Mouse (Mus musculus) heart, embryonic 14.5 days (tissue): Measurements from ENCODE around the gene Eepd1. TPM values are rescaled to one million over a fixed set of nuclear protein-coding genes. Genes with fewer than 3 reads are reported as not detected.
A peak's percentile ranks its signal among the peaks of the same experiment; 100 is the strongest.

Experiments used
- ATAC-seq: fragments of 200-750 bp; cut with Nextera tagmentation; 2 replicates; pipeline ENCODE4 v1.8.0; 2017; ENCODE audit warnings: low read depth, moderate TSS enrichment; ENCODE audit not compliant: insufficient number of reproducible peaks, insufficient read depth, low FRiP score
- H3K27ac ChIP-seq, 2 experiments: fragments of 200-500 bp in 1 of 2; fragments of 300-500 bp in 1 of 2; sonication (generic) in 1 of 2; replicated peaks in 1 of 2; 2 replicates each; pipeline ENCODE4 v1.5.1; 2012 to 2014; ENCODE audit warnings: low read depth in 2 of 2, low read length in 2 of 2, control low read depth in 1 of 2, mild to moderate bottlenecking in 1 of 2, mixed read lengths in 1 of 2; ENCODE audit not compliant: control insufficient read depth in 1 of 2, insufficient read depth in 1 of 2
- H3K27me3 ChIP-seq: fragments of 300-500 bp; sonication (generic); 2 replicates; pipeline ENCODE4 v1.6.1; 2014; ENCODE audit warnings: mild to moderate bottlenecking, low read length, control low read depth; ENCODE audit not compliant: control insufficient read depth, insufficient read depth
- H3K36me3 ChIP-seq: fragments of 300-500 bp; sonication (generic); 2 replicates; pipeline ENCODE4 v1.6.1; 2014; ENCODE audit warnings: mild to moderate bottlenecking, control low read depth, low read length, mixed read lengths; ENCODE audit not compliant: control insufficient read depth, insufficient read depth
- H3K4me1 ChIP-seq, 2 experiments: fragments of 200-500 bp in 1 of 2; fragments of 300-500 bp in 1 of 2; sonication (generic) in 1 of 2; 2 replicates each; pipeline ENCODE4 v1.6.1; 2012 to 2014; ENCODE audit warnings: low read length in 2 of 2, control low read depth in 1 of 2, mixed read lengths in 1 of 2; ENCODE audit not compliant: control insufficient read depth in 2 of 2, insufficient read depth in 2 of 2
- H3K4me2 ChIP-seq: fragments of 300-500 bp; sonication (generic); 2 replicates; pipeline ENCODE4 v1.6.1; 2014; ENCODE audit warnings: mild to moderate bottlenecking, low read length
- H3K4me3 ChIP-seq, 2 experiments: fragments of 200-500 bp in 1 of 2; fragments of 300-500 bp in 1 of 2; sonication (generic) in 1 of 2; 2 replicates each; pipeline ENCODE4 v1.5.1; 2012 to 2014; ENCODE audit warnings: low read length in 2 of 2, mild to moderate bottlenecking in 2 of 2, control low read depth in 1 of 2, low read depth in 1 of 2, moderate library complexity in 1 of 2; ENCODE audit not compliant: control insufficient read depth in 1 of 2, insufficient read depth in 1 of 2
- H3K9ac ChIP-seq: fragments of 300-500 bp; sonication (generic); 2 replicates; pipeline ENCODE4 v1.6.1; 2014; ENCODE audit warnings: mild to moderate bottlenecking, low read length
- H3K9me3 ChIP-seq: fragments of 300-500 bp; sonication (generic); 2 replicates; pipeline ENCODE4 v1.6.1; 2016; ENCODE audit warnings: low read length, control low read depth; ENCODE audit not compliant: control insufficient read depth
- WGBS: fragments of 180-500 bp; shearing (Covaris S2); extraction: QIAGEN DNeasy Blood & Tissue Kit; methylation state at CpG from one replicate; pipeline ENCODE4 v1.1.7; 2014; 5-methylcytosine and 5-hydroxymethylcytosine counted together
- polyA plus RNA-seq: library from polyadenylated mRNA; unstranded; fragments of >200 nt; fragmentation: Nextera tagmentation; extraction: Ambion mirVana; gene quantifications from 2 replicates; pipeline ENCODE4 v1.2.1, GENCODE M21; 2014

Gene Eepd1
- polyA plus RNA-seq, 1 experiment from 2014 or later = 20.8 TPM

GRCm38 (mm10) chr9:25567071-25567470 lies 85.7 kb downstream of the Eepd1 start:
- H3K27ac ChIP-seq = peak overlapping the region in 1 of 2 experiments; percentile 38; a peak in 2 of 4 replicates
- H3K36me3 ChIP-seq = no peaks in the 10 kb centered on the region
- 0 out of 2 replicates have a peak, but pooled peaks cover 5% of the 10 kb centered on the region for H3K9me3 ChIP-seq
- H3K4me2 ChIP-seq = no peak overlapping the region
- no peak overlapping the region for H3K4me3 ChIP-seq
- no peak for ATAC-seq
- no peaks in the 10 kb centered on the region for H3K27me3 ChIP-seq
- WGBS = 34% methylated on average over 5 of the region's 5 CpGs
- peaks cover 12 to 54% of the 10 kb centered on the region in 2 experiments for H3K4me1 ChIP-seq
- peak overlapping the region; percentile 31; the same call in 1 of the 2 replicates for H3K9ac ChIP-seq

- Histone ChIP-seq H3K9me3 (no peaks in the 10 kb centered on the region), H3K4me1 (peaks cover 14 to 60% of the 10 kb centered on the region in 2 experiments), H3K4me2 (no peak overlapping the region), H3K36me3 (no peaks in the 10 kb centered on the region), H3K4me3 (no peak overlapping the region), H3K27ac (no peak overlapping the region), H3K9ac (no peak overlapping the region), H3K27me3 (no peaks in the 10 kb centered on the region)
- WGBS = 72% methylated on average over 3 of the region's 3 CpGs
- no peak for ATAC-seq
Observed at GRCm38 (mm10) chr9:25568783-25569182, 87.4 kb downstream of the Eepd1 start.

- WGBS = 88% methylated on average over 7 of the region's 7 CpGs
- Histone ChIP-seq H3K27ac (0 out of 4 replicates have a peak overlapping the region, but pooled peaks have one; percentile 0 to 19), H3K9ac (no peak overlapping the region), H3K4me3 (no peak overlapping the region), H3K4me2 (no peak overlapping the region), H3K9me3 (no peaks in the 10 kb centered on the region), H3K36me3 (no peaks in the 10 kb centered on the region), H3K27me3 (no peaks in the 10 kb centered on the region), H3K4me1 (peaks cover 17 to 55% of the 10 kb centered on the region in 2 experiments)
- ATAC-seq = no peak
Observed at GRCm38 (mm10) chr9:25570011-25570410, 88.7 kb downstream of the Eepd1 start.

GRCm38 (mm10) chr9:25570436-25570835 lies 89.1 kb downstream of the Eepd1 start:
- no peak for ATAC-seq
- WGBS = 55% methylated on average over 9 of the region's 9 CpGs
- Histone ChIP-seq H3K36me3 (no peaks in the 10 kb centered on the region), H3K4me1 (peaks cover 17 to 51% of the 10 kb centered on the region in 2 experiments), H3K27me3 (no peaks in the 10 kb centered on the region), H3K9me3 (no peaks in the 10 kb centered on the region), H3K4me3 (no peak overlapping the region), H3K27ac (0 out of 4 replicates have a peak overlapping the region, but pooled peaks have one; percentile 0 to 19), H3K4me2 (no peak overlapping the region), H3K9ac (0 out of 2 replicates have a peak overlapping the region, but pooled peaks have one; percentile 11)

GRCm38 (mm10) chr9:25571381-25571780 lies 90.0 kb downstream of the Eepd1 start:
- H3K9ac ChIP-seq = no peak overlapping the region
- WGBS = 36% methylated on average over 2 of the region's 2 CpGs
- no peak overlapping the region for H3K4me2 ChIP-seq
- H3K27ac ChIP-seq = peak overlapping the region; percentile 8 to 31; a peak in 2 of 4 replicates
- H3K4me1 ChIP-seq = peaks cover 17 to 46% of the 10 kb centered on the region in 2 experiments
- H3K36me3 ChIP-seq = no peaks in the 10 kb centered on the region
- no peak for ATAC-seq
- H3K4me3 ChIP-seq = no peak overlapping the region
- H3K9me3 ChIP-seq = no peaks in the 10 kb centered on the region
- H3K27me3 ChIP-seq = no peaks in the 10 kb centered on the region

- Histone ChIP-seq H3K4me2 (no peak overlapping the region), H3K9ac (no peak overlapping the region), H3K4me3 (no peak overlapping the region), H3K27ac (no peak overlapping the region), H3K27me3 (no peaks in the 10 kb centered on the region), H3K36me3 (no peaks in the 10 kb centered on the region), H3K9me3 (no peaks in the 10 kb centered on the region), H3K4me1 (peaks cover 15 to 38% of the 10 kb centered on the region in 2 experiments)
- WGBS = 41% methylated on average over 7 of the region's 7 CpGs
- ATAC-seq = no peak
Observed at GRCm38 (mm10) chr9:25573753-25574152, 92.4 kb downstream of the Eepd1 start.

GRCm38 (mm10) chr9:25574186-25574585 lies 92.8 kb downstream of the Eepd1 start:
- no peak for ATAC-seq
- Histone ChIP-seq H3K9ac (no peak overlapping the region), H3K36me3 (no peaks in the 10 kb centered on the region), H3K27ac (no peak overlapping the region), H3K9me3 (no peaks in the 10 kb centered on the region), H3K4me3 (no peak overlapping the region), H3K27me3 (no peaks in the 10 kb centered on the region), H3K4me1 (peaks cover 16 to 43% of the 10 kb centered on the region in 2 experiments), H3K4me2 (no peak overlapping the region)
- WGBS = 74% methylated on average over 4 of the region's 4 CpGs
